Mouse (Mus musculus): ENCODE results near the gene Dbi. TPM values are rescaled to one million over a fixed set of nuclear protein-coding genes. Genes with fewer than 3 reads are reported as not detected.

Gene Dbi
- polyA plus RNA-seq, 1 experiment from 2014 or later: 571 TPM

DNA sequence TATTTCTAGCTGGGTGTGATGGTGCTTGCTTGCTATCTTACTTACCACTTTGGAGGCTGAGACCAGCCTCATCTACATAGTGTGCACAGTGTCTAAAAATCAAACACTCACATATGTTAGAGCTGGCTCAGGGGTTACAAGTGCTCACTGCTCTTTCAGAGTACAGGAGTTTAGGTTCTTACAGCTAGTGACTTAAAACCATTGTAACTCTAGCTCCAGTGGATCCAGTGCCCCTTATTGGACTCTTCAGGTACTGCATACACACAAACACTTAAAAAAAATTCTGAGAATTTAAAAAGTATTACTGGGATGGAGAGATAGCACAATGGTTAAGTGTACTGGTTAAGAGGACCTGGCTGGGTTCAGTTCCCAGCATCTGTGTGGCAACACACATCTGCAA lies 26.1 kb upstream of the Dbi start:
- no peaks in the 10 kb centered on the region for H3K9me3 ChIP-seq (ENCODE audit: control insufficient read depth, low read length)
- H3K27ac ChIP-seq (ENCODE audit: low read depth, low read length): no peak overlapping the region
- no peak overlapping the region for H3K4me2 ChIP-seq (replicated peaks; ENCODE audit: low read depth, low read length)
- H3K4me3 ChIP-seq (ENCODE audit: low read length): no peak overlapping the region
- no peaks in the 10 kb centered on the region for H3K27me3 ChIP-seq (ENCODE audit: control insufficient read depth, insufficient read depth, low read length)
- no peaks in the 10 kb centered on the region for H3K36me3 ChIP-seq (ENCODE audit: control insufficient read depth, insufficient read depth, low read length)
- no peaks in the 10 kb centered on the region for H3K4me1 ChIP-seq (ENCODE audit: control insufficient read depth, insufficient read depth, low read length)
- no peak overlapping the region for H3K9ac ChIP-seq (ENCODE audit: low read depth, low read length)
- no peak for ATAC-seq (ENCODE audit: low FRiP score, low TSS enrichment)

DNA sequence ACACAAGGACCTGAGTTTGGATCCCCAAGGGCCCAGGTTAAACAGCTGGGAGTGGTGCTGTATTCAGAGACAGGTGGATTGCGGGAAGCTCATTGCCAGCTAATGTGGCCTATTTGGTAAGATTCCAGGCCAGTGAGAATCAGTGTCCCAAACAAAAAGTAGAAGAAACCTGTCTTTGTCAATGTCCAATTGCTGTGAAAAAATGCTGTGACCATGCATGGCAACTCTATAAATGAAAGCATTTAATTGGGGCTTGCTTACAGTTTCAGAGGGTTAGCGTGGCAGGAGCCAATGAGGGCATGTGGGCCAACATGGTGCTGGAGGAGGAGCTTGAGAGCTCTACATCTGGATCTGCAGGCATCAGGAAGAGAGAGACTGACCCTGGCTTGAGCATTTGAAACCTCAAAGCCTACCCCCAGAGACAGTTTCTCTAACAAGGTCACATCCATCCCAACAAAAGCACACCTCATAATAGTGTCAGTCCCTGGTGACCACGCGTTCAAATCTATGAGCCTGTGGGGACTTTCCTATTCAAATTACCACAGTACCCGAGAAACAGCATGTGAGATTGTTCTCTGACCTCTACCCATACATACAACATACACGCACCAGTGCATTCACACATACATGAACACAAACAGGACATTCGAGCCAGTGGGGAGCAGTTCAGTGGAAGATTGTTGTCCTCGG lies 24.8 kb upstream of the Dbi start:
- Histone ChIP-seq H3K4me2 (replicated peaks; ENCODE audit: low read depth, low read length) (no peak overlapping the region), H3K27me3 (ENCODE audit: control insufficient read depth, insufficient read depth, low read length) (no peaks in the 10 kb centered on the region), H3K9me3 (ENCODE audit: control insufficient read depth, low read length) (no peaks in the 10 kb centered on the region), H3K9ac (ENCODE audit: low read depth, low read length) (no peak overlapping the region), H3K4me1 (ENCODE audit: control insufficient read depth, insufficient read depth, low read length) (no peaks in the 10 kb centered on the region), H3K36me3 (ENCODE audit: control insufficient read depth, insufficient read depth, low read length) (no peaks in the 10 kb centered on the region), H3K4me3 (ENCODE audit: low read length) (no peak overlapping the region), H3K27ac (ENCODE audit: low read depth, low read length) (no peak overlapping the region)
- 85% methylated on average over 8 of the region's 8 CpGs for WGBS
- ATAC-seq (ENCODE audit: low FRiP score, low TSS enrichment): no peak

DNA sequence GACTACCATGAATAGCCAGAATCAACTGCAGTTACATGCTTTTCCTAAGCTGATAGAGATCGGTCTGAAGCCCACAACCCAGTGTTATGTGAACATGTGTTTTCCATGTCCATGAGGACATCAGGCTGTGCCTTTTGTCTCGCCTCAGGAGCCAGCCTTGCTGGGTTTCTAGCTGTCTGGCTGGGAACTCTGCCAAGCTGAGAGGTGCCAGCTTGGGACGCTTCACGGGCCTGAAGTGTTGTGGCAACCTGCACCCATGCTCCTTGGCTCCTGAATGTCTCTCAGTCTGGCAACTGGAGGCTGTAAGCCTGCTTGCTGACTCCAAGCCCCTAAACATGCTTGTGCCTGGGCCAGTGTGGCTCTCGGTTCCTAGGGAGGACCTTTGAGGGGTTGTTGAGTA lies 21.7 kb upstream of the Dbi start:
- H3K9me3 ChIP-seq (ENCODE audit: control insufficient read depth, low read length): no peaks in the 10 kb centered on the region
- no peak for ATAC-seq (ENCODE audit: low FRiP score, low TSS enrichment)
- no peaks in the 10 kb centered on the region for H3K36me3 ChIP-seq (ENCODE audit: control insufficient read depth, insufficient read depth, low read length)
- WGBS: 85% methylated on average over 5 of the region's 5 CpGs
- H3K4me1 ChIP-seq (ENCODE audit: control insufficient read depth, insufficient read depth, low read length): no peaks in the 10 kb centered on the region
- H3K27me3 ChIP-seq (ENCODE audit: control insufficient read depth, insufficient read depth, low read length): no peaks in the 10 kb centered on the region
- no peak overlapping the region for H3K4me3 ChIP-seq (ENCODE audit: low read length)
- H3K4me2 ChIP-seq (replicated peaks; ENCODE audit: low read depth, low read length): no peak overlapping the region
- H3K27ac ChIP-seq (ENCODE audit: low read depth, low read length): no peak overlapping the region
- H3K9ac ChIP-seq (ENCODE audit: low read depth, low read length): no peak overlapping the region

DNA sequence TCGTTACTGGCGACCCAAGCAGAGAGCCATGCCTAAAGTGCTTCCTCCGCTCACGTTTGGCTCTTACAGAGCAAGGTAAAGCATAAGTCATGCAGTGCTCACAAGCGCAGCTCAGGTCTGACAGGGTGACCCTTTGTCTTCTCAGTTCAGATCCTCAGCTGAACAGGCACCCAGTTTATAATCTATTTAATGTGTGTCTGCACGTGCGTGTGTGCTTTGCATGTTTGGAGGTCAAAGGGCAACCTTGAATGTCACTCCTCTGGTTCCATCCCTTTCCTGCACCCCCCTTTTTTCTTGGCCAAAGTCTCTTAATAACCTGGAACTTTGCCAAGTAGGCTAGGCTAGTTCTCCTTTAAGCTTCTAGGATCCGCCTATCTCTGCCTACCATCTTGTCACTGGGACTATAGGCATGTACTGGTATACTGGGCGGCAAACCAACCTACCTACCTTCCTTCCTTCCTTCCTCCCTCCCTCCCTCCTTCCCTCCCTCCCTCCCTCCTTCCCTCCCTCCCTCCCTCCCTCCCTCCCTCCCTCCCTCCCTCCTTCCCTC lies 19.3 kb upstream of the Dbi start:
- Histone ChIP-seq H3K9me3 (ENCODE audit: control insufficient read depth, low read length) (no peaks in the 10 kb centered on the region), H3K36me3 (ENCODE audit: control insufficient read depth, insufficient read depth, low read length) (no peaks in the 10 kb centered on the region), H3K4me1 (ENCODE audit: control insufficient read depth, insufficient read depth, low read length) (no peaks in the 10 kb centered on the region), H3K9ac (ENCODE audit: low read depth, low read length) (no peak overlapping the region), H3K27ac (ENCODE audit: low read depth, low read length) (no peak overlapping the region), H3K4me3 (ENCODE audit: low read length) (no peak overlapping the region), H3K4me2 (replicated peaks; ENCODE audit: low read depth, low read length) (no peak overlapping the region), H3K27me3 (ENCODE audit: control insufficient read depth, insufficient read depth, low read length) (no peaks in the 10 kb centered on the region)
- WGBS: 83% methylated on average over 9 of the region's 9 CpGs
- no peak for ATAC-seq (ENCODE audit: low FRiP score, low TSS enrichment)

DNA sequence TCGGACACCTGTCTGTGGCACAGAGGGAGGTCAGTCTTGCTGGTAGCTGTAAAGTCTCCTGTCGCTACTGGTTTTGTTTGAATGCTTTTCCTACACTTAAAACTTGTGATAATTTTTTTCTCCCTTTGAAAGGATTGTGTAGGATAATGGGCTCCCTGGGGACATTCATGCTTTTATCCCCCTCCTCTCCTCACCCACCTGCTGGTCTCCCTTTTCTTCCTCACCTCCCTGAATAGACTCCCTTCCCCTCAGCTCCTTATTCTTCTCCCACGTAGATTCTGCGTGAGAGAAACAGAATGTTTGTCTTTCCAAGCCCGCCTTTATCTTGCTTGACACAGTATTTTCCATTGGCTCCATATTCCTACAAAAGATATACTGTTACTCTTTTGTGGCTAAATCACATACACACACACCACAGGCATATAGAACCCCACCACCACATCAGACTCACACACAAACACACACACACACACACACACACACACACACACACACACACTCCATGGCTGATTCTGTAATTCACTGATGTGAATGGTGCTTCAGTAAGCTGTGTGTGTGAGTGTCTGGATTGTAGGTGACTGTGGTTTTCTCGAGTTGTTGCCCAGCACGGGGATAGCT lies 18.2 kb upstream of the Dbi start:
- no peak overlapping the region for H3K9ac ChIP-seq (ENCODE audit: low read depth, low read length)
- no peak for ATAC-seq (ENCODE audit: low FRiP score, low TSS enrichment)
- H3K27ac ChIP-seq (ENCODE audit: low read depth, low read length): no peak overlapping the region
- no peak overlapping the region for H3K4me3 ChIP-seq (ENCODE audit: low read length)
- no peaks in the 10 kb centered on the region for H3K9me3 ChIP-seq (ENCODE audit: control insufficient read depth, low read length)
- no peaks in the 10 kb centered on the region for H3K27me3 ChIP-seq (ENCODE audit: control insufficient read depth, insufficient read depth, low read length)
- no peaks in the 10 kb centered on the region for H3K4me1 ChIP-seq (ENCODE audit: control insufficient read depth, insufficient read depth, low read length)
- 54% methylated on average over 7 of the region's 7 CpGs for WGBS
- H3K36me3 ChIP-seq (ENCODE audit: control insufficient read depth, insufficient read depth, low read length): no peaks in the 10 kb centered on the region
- no peak overlapping the region for H3K4me2 ChIP-seq (replicated peaks; ENCODE audit: low read depth, low read length)

DNA sequence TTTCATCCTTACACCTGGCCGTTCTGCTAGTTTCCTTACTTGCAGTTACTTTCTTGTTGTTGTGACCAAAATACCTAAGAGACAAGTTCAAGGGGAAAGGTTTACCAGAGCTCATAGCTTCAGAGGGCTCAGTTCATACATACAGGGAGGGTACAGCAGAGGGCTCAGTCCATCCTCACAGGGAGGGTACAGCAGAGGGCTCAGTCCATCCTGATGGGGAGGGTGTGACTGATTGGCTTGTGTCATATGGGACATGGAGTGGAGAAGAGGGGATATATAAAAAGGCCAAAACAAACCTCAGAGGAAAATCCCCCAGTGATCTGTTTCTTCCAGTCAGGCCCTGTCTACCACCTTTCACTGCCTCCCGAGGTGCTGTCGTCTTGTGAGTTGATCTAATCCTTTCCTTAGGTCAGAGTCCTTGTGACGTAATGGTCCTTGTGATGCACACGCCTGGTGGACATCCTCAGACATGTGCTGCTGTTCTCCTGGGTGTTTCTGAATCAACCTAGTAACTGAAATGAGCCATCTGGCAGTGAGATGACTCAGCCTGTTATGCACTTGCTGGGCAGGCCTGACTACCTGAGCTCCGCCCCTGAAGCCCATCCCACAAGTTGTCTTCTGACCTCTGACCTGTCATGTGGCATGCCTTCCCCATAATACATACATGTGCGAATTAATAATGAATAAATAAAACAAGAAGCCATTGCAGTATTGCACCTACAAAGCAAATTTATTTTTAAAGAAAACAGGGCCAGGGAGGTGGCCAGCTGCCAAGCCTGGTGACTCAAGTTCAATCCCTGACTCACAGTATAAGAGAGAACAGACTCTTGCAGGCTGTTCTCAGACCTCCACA lies 15.3 kb upstream of the Dbi start:
- no peak for ATAC-seq (ENCODE audit: low FRiP score, low TSS enrichment)
- no peak overlapping the region for H3K27ac ChIP-seq (ENCODE audit: low read depth, low read length)
- no peak overlapping the region for H3K4me3 ChIP-seq (ENCODE audit: low read length)
- H3K4me1 ChIP-seq (ENCODE audit: control insufficient read depth, insufficient read depth, low read length): no peaks in the 10 kb centered on the region
- WGBS: 74% methylated on average over 7 of the region's 7 CpGs
- H3K36me3 ChIP-seq (ENCODE audit: control insufficient read depth, insufficient read depth, low read length): no peaks in the 10 kb centered on the region
- no peaks in the 10 kb centered on the region for H3K9me3 ChIP-seq (ENCODE audit: control insufficient read depth, low read length)
- H3K4me2 ChIP-seq (replicated peaks; ENCODE audit: low read depth, low read length): no peak overlapping the region
- H3K9ac ChIP-seq (ENCODE audit: low read depth, low read length): no peak overlapping the region
- no peaks in the 10 kb centered on the region for H3K27me3 ChIP-seq (ENCODE audit: control insufficient read depth, insufficient read depth, low read length)

DNA sequence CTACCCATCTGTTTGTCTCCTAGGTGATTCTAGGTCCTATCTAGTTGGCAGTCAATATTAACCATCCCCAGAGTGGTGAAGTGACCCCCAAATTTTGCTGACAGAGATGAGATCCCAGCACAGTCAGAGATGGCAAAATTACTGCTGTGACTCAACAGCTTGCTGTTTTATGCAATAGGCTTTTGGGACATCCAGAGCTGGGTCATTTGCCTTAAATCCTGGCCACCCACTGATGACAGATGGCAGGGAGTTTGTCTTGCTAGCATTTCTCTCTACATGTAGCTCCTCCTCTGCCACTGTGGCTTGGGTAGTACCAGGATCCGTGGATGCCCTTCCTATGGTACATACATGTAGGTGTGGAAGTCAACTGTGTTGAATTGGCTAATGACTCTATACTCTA lies 11.5 kb upstream of the Dbi start:
- 84% methylated on average over 1 of the region's 1 CpGs for WGBS
- no peak for ATAC-seq (ENCODE audit: low FRiP score, low TSS enrichment)
- Histone ChIP-seq H3K9ac (ENCODE audit: low read depth, low read length) (no peak overlapping the region), H3K4me1 (ENCODE audit: control insufficient read depth, insufficient read depth, low read length) (no peaks in the 10 kb centered on the region), H3K4me2 (replicated peaks; ENCODE audit: low read depth, low read length) (no peak overlapping the region), H3K9me3 (ENCODE audit: control insufficient read depth, low read length) (no peaks in the 10 kb centered on the region), H3K36me3 (ENCODE audit: control insufficient read depth, insufficient read depth, low read length) (no peaks in the 10 kb centered on the region), H3K27ac (ENCODE audit: low read depth, low read length) (no peak overlapping the region), H3K27me3 (ENCODE audit: control insufficient read depth, insufficient read depth, low read length) (no peaks in the 10 kb centered on the region), H3K4me3 (ENCODE audit: low read length) (no peak overlapping the region)

DNA sequence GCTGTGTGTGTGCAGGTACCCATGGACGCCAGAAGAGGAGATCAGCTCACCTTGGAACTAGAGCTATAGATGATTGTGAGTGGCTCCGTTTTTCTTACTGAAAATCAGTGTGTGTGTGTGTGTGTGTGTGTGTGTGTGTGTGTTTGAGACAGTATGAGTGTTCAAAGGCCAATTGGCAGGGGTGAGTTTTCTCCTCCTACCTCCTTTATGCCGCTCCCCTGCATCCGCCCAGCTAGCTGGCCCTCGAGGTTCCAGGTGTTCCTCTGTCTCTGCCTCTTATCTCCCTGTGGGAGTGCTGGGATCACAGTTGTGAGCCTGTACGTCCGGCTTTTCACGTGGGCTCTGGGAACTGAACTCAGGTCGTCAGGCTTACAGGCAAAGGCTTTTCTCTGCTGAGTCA lies 5.4 kb upstream of the Dbi start:
- H3K27me3 ChIP-seq (ENCODE audit: control insufficient read depth, insufficient read depth, low read length): no peaks in the 10 kb centered on the region
- no peak for ATAC-seq (ENCODE audit: low FRiP score, low TSS enrichment)
- no peaks in the 10 kb centered on the region for H3K9me3 ChIP-seq (ENCODE audit: control insufficient read depth, low read length)
- no peaks in the 10 kb centered on the region for H3K36me3 ChIP-seq (ENCODE audit: control insufficient read depth, insufficient read depth, low read length)
- no peak overlapping the region for H3K9ac ChIP-seq (ENCODE audit: low read depth, low read length)
- 76% methylated on average over 9 of the region's 9 CpGs for WGBS
- no peak overlapping the region for H3K4me3 ChIP-seq (ENCODE audit: low read length)
- 0 out of 2 replicates have a peak, but pooled peaks cover 3% of the 10 kb centered on the region for H3K4me1 ChIP-seq (ENCODE audit: control insufficient read depth, insufficient read depth, low read length)
- H3K27ac ChIP-seq (ENCODE audit: low read depth, low read length): no peak overlapping the region
- no peak overlapping the region for H3K4me2 ChIP-seq (replicated peaks; ENCODE audit: low read depth, low read length)

DNA sequence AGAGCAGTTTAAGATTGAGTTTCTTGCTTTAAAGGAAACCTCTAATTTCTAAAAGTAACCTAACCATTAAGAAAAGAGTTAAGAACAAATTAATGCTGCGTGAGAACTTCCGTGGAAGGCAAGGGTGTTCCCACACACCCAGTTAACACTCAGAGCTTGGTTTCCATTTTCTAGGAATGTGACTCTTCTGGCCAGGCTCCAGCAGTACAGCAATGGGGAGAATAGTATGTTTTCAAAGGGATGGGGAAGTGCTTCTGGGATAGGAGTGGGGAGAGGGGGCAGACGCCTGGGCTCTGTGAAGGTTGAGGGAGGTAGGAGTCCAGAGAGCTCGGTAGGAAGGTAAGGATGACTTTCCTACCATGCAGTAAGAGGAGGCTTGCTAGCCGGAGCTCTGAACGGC lies 4.6 kb upstream of the Dbi start:
- H3K9ac ChIP-seq (ENCODE audit: low read depth, low read length): no peak overlapping the region
- no peak overlapping the region for H3K27ac ChIP-seq (ENCODE audit: low read depth, low read length)
- 0 out of 2 replicates have a peak, but pooled peaks cover 3% of the 10 kb centered on the region for H3K4me1 ChIP-seq (ENCODE audit: control insufficient read depth, insufficient read depth, low read length)
- no peak for ATAC-seq (ENCODE audit: low FRiP score, low TSS enrichment)
- H3K36me3 ChIP-seq (ENCODE audit: control insufficient read depth, insufficient read depth, low read length): no peaks in the 10 kb centered on the region
- H3K4me2 ChIP-seq (replicated peaks; ENCODE audit: low read depth, low read length): no peak overlapping the region
- H3K27me3 ChIP-seq (ENCODE audit: control insufficient read depth, insufficient read depth, low read length): no peaks in the 10 kb centered on the region
- 69% methylated on average over 6 of the region's 6 CpGs for WGBS
- no peaks in the 10 kb centered on the region for H3K9me3 ChIP-seq (ENCODE audit: control insufficient read depth, low read length)
- H3K4me3 ChIP-seq (ENCODE audit: low read length): no peak overlapping the region
